Mouse (Mus musculus) forebrain, postnatal 0 days (tissue): ENCODE data around the gene Gm6482. TPM values are rescaled to one million over a fixed set of nuclear protein-coding genes. Genes with fewer than 3 reads are reported as not detected.
"Not testable (repeated sequence)": the region's sequence is repeated elsewhere in the genome, so short reads cannot be mapped to it uniquely, and the experiment has no call there.

ENCODE experiments used
- ATAC-seq: fragments of 200-750 bp; cut with Nextera tagmentation; 2 replicates; pipeline ENCODE4 v1.8.0; 2017; ENCODE audit warnings: mild to moderate bottlenecking, moderate library complexity
- DNase-seq: peaks from one replicate; pipeline ENCODE4 v3.0.0-alpha.2; 2015
- H3K27ac ChIP-seq: fragments of 300-500 bp; sonication (generic); 2 replicates; pipeline ENCODE4 v1.5.1; 2014; ENCODE audit warnings: low read depth, mild to moderate bottlenecking, antibody characterized with exemption, low read length, moderate library complexity, mixed read lengths
- H3K27me3 ChIP-seq: fragments of 300-500 bp; sonication (generic); 2 replicates; pipeline ENCODE4 v1.6.1; 2014; ENCODE audit warnings: mild to moderate bottlenecking, low read length, mixed read lengths; ENCODE audit not compliant: insufficient read depth
- H3K36me3 ChIP-seq: fragments of 300-500 bp; sonication (generic); 2 replicates; pipeline ENCODE4 v1.6.1; 2014; ENCODE audit warnings: mild to moderate bottlenecking, moderate library complexity; ENCODE audit not compliant: insufficient read depth
- H3K4me1 ChIP-seq: fragments of 300-500 bp; sonication (generic); 2 replicates; pipeline ENCODE4 v1.6.1; 2014; ENCODE audit warnings: antibody characterized with exemption; ENCODE audit not compliant: insufficient read depth
- H3K4me2 ChIP-seq: fragments of 300-500 bp; sonication (generic); 2 replicates; pipeline ENCODE4 v1.6.1; 2014; ENCODE audit warnings: low read depth, mild to moderate bottlenecking, moderate library complexity
- H3K4me3 ChIP-seq: fragments of 300-500 bp; sonication (generic); 2 replicates; pipeline ENCODE4 v1.5.1; 2014; ENCODE audit warnings: low read depth, low read length, mixed read lengths
- H3K9ac ChIP-seq: fragments of 300-500 bp; sonication (generic); 2 replicates; pipeline ENCODE4 v1.6.1; 2014; ENCODE audit warnings: mild to moderate bottlenecking
- H3K9me3 ChIP-seq: fragments of 300-500 bp; sonication (generic); 2 replicates; pipeline ENCODE4 v1.6.1; 2016; ENCODE audit warnings: low read length
- CTCF ChIP-seq: sonication (generic); IDR thresholded peaks from 2 replicates; pipeline ENCODE4 v1.5.1; 2016; ENCODE audit warnings: antibody characterized with exemption, control low read depth, low read depth
- WGBS: fragments of 180-500 bp; shearing (Covaris S2); extraction: QIAGEN DNeasy Blood & Tissue Kit; methylation state at CpG from one replicate; pipeline ENCODE4 v1.1.7; 2014; 5-methylcytosine and 5-hydroxymethylcytosine counted together
- polyA plus RNA-seq: library from polyadenylated mRNA; unstranded; fragments of >200 nt; fragmentation: Nextera tagmentation; extraction: Ambion mirVana; gene quantifications from 2 replicates; pipeline ENCODE4 v1.2.1, GENCODE M21; 2015
- total RNA-seq: library from RNA; depleted of rRNA; stranded (reverse); fragments of >200 nt; gene quantifications from 2 replicates; pipeline ENCODE4 v1.2.3, GENCODE M21; 2014; rRNA removed

Gm6482 gene
- total RNA-seq (not detected in 2 replicates), polyA plus RNA-seq (not detected in 2 replicates)

- ATAC-seq, DNase-seq, H3K4me1 ChIP-seq, H3K36me3 ChIP-seq, H3K27me3 ChIP-seq, H3K27ac ChIP-seq, H3K9ac ChIP-seq, H3K4me2 ChIP-seq, H3K9me3 ChIP-seq, H3K4me3 ChIP-seq: not testable (repeated sequence)
- no CpG with 5 or more reads among the region's 2 CpGs for WGBS
These were observed at the start of gene Gm6482 for GRCm38 (mm10) chr14:41408181-41408580. Gene Gm6482 (minus strand): TSS chr14:41408281.

DNA sequence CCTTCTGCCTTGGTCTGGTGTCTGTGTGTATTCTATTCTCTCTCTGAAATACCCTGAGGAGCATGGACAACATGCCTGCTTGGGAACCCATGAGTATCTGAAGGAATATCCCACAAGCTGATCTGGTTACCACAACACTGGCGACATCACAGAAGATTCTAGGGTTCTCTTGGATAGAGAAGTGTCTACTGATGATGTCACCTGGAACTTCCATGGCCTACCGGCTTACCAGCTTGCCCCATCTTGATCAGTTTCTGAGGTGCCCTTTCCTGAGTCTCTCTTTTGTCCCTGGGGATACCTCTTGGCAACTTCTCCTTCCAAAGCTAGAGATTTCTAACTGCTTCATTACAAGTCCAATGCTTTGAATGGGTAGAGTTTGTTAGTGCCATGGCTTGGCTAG is 45.3 kb upstream of the Gm6482 start, which contains the start of gene Gm7954:
TSS of gene Gm7954 (minus strand) at position 101 of the 400 bp plus-strand sequence.
- not testable (repeated sequence) for H3K27ac ChIP-seq, H3K27me3 ChIP-seq, ATAC-seq, H3K4me1 ChIP-seq, H3K4me3 ChIP-seq, H3K36me3 ChIP-seq, H3K9me3 ChIP-seq, H3K4me2 ChIP-seq, DNase-seq, H3K9ac ChIP-seq
- no CpG with 5 or more reads among the region's 2 CpGs for WGBS

DNA sequence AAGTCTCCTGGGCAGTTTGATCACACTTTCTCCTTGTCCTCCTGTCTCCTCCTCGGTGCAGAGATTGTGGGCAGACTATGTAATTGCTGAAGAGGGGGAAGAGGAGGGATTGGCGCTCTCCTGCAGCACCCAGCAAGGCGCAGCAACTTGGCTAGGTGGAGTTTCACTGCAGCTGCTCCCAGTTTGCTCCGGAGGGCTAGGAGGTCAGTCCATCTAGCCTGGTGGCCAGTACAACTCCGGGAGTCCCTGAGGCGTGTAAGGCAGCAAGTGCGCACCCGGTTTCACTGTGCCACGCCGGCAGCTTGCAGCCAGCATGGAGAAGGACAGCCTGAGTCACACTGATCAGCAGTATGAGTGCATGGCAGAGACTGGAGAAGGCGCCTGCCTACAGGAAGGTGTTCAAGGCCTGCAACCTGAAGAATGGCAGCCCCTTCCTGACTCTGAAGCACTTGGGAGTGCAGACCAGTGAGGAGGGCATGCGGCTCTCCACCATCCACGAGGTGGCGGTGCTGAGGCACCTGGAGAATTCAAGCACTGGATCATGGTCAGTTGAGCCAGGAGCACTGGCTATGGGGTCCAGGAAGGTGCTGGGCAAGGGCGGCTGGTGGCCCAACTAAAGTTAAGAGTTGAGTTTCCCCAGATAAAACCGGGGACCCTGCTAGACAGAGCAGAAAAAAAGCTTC is 17.5 kb upstream of the Gm6482 start:
- 0 out of 2 replicates have a peak overlapping the region, but pooled peaks have one; percentile 10 for H3K4me2 ChIP-seq
- ATAC-seq, H3K36me3 ChIP-seq, H3K27ac ChIP-seq, H3K27me3 ChIP-seq, H3K9me3 ChIP-seq, H3K4me3 ChIP-seq, H3K4me1 ChIP-seq, H3K9ac ChIP-seq, DNase-seq: not testable (repeated sequence)
- peak; percentile 37 for TF ChIP-seq CTCF
- WGBS, result 12% methylated on average over 12 of the region's 16 CpGs

DNA sequence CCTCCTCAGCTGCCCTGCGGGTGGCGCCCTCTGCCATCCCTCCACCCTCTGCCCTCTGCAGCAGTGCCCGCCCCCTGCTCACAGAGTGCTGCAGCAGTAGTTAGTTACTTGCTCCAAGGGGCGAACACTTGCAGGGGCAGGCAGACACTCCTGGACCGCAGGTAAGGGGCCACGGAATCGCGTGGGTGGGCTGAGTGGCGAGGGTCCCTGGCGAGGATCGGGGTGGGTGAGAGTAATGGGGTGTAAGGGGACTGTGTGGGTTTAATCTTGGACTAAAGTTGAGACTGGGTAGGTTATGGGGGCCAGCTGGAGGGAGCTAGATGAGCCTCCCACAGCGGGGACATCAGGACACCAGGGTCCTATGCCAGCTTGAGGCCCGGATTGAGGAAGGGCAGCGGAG is 16.6 kb upstream of the Gm6482 start:
- not testable (repeated sequence) for H3K9ac ChIP-seq, H3K27ac ChIP-seq, DNase-seq, H3K9me3 ChIP-seq, H3K4me3 ChIP-seq, H3K4me1 ChIP-seq, H3K27me3 ChIP-seq, H3K36me3 ChIP-seq, ATAC-seq
- 7% methylated on average over 14 of the region's 14 CpGs for WGBS
- 0 out of 2 replicates have a peak overlapping the region, but pooled peaks have one; percentile 10 for H3K4me2 ChIP-seq

GRCm38 (mm10) chr14:41386279-41386678 is 21.8 kb downstream of the Gm6482 start, which contains the start of gene Gm7945:
Gene Gm7945 (minus strand): TSS chr14:41386379.
- not testable (repeated sequence) for H3K4me1 ChIP-seq, H3K9ac ChIP-seq, H3K9me3 ChIP-seq, H3K27me3 ChIP-seq, H3K4me2 ChIP-seq, H3K27ac ChIP-seq, H3K4me3 ChIP-seq, DNase-seq, ATAC-seq, H3K36me3 ChIP-seq
- no CpG with 5 or more reads among the region's 3 CpGs for WGBS

Other genes with a start within 250 kb of the Gm6482 start
- gene Sftpd, start 223.1 kb downstream of the Gm6482 start, total RNA-seq, result not detected in 2 replicates
- 0.11 TPM in 1 of 2 replicates, not detected in the other for gene Sftpd, start 223.1 kb downstream of the Gm6482 start, polyA plus RNA-seq
- 0.31 TPM in 1 of 2 replicates, not detected in the other for gene Gm2832, start 129.5 kb downstream of the Gm6482 start, total RNA-seq
- gene Gm2832, start 129.5 kb downstream of the Gm6482 start, polyA plus RNA-seq, result 0.13 and 0.16 TPM in 2 replicates
- gene Gm5798, start 59.7 kb downstream of the Gm6482 start, total RNA-seq, result not detected in 2 replicates
- not detected in 2 replicates for gene Gm5798, start 59.7 kb downstream of the Gm6482 start, polyA plus RNA-seq
- gene Gm7945, start 21.9 kb downstream of the Gm6482 start, total RNA-seq, result not detected in 2 replicates
- not detected in 2 replicates for gene Gm7945, start 21.9 kb downstream of the Gm6482 start, polyA plus RNA-seq
- gene Gm7954, start 45.2 kb upstream of the Gm6482 start, total RNA-seq, result not detected in 2 replicates
- gene Gm7954, start 45.2 kb upstream of the Gm6482 start, polyA plus RNA-seq, result not detected in 2 replicates
- gene Gm3486, start 81.2 kb upstream of the Gm6482 start, total RNA-seq, result not detected in 2 replicates
- not detected in 2 replicates for gene Gm3486, start 81.2 kb upstream of the Gm6482 start, polyA plus RNA-seq
- gene Gm7970, start 147.3 kb upstream of the Gm6482 start, total RNA-seq, result not detected in 2 replicates
- gene Gm7970, start 147.3 kb upstream of the Gm6482 start, polyA plus RNA-seq, result not detected in 2 replicates
- not detected in 2 replicates for gene 1700049E17Rik2, start 164.9 kb upstream of the Gm6482 start, total RNA-seq
- gene 1700049E17Rik2, start 164.9 kb upstream of the Gm6482 start, polyA plus RNA-seq, result not detected in 2 replicates
- not detected in 2 replicates for gene Gm3072, start 216.3 kb upstream of the Gm6482 start, total RNA-seq
- gene Gm3072, start 216.3 kb upstream of the Gm6482 start, polyA plus RNA-seq, result not detected in 2 replicates
- gene Gm3676, start 238.2 kb upstream of the Gm6482 start, total RNA-seq, result not detected in 2 replicates
- not detected in 2 replicates for gene Gm3676, start 238.2 kb upstream of the Gm6482 start, polyA plus RNA-seq